Mouse (Mus musculus) cerebellum, adult 9-11 months (tissue): ENCODE results near the gene Fam83b.

Source experiments
- DNase-seq: peaks from one replicate; pipeline ENCODE4 v3.0.0; 2022

Fam83b gene

DNA sequence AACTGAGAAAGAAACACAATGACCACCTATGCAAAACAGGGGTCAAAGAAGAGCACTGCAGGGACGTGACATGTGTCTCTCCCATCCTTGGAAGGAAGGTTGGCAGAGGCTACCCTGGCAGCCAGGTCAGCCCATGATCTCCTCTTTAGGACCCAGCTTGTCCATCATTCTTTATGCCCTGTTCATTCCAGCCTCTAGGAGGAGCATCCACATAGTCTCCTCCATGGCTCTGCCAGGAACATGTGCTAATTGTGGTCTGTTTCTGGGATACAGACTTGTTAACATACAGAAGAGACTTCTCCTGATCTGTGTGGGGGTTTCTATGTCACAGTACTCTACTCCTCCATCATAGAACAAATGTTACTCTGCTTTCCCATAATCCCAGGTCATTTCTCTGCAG, 48.3 kb downstream of the Fam83b start:
- DNase-seq = no peak

DNA sequence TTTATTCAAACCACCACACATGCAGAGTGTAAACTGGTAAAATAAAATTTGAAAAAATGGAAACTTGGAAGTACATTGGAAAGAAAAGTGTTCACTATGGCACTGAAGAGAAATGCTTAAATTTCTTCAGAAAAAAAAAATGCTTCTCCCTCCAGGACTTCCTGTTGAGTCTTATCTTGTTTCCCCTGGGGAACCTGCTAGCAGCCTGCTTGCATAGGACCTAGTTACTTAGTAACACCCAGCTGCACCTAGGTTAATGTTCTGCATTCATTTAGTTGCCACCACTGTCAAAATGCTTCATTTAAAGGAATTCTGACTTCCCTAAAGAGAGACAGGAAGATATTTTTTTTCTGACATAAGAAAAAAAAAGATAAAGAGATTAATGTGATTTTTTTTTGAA, 61.3 kb downstream of the Fam83b start:
- no peak for DNase-seq

DNA sequence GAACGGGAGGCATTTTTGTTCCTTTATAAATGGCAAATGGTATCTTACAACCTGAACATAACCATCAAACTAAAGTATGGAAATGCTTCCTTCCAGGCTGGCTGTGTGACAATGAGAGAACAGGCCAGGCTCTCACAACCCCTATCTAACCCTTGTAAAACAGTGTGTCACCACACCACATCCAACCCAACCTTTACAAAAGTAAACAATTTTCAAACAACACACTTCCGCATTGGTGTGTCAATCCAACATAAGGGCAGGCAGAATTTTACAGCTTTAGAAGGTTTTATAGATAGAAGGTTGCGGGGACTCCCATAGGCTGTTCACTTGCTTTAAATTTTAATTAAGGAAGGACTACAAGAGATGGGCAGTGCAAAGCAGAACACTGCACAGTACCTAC, 77.2 kb downstream of the Fam83b start:
- DNase-seq = no peak

DNA sequence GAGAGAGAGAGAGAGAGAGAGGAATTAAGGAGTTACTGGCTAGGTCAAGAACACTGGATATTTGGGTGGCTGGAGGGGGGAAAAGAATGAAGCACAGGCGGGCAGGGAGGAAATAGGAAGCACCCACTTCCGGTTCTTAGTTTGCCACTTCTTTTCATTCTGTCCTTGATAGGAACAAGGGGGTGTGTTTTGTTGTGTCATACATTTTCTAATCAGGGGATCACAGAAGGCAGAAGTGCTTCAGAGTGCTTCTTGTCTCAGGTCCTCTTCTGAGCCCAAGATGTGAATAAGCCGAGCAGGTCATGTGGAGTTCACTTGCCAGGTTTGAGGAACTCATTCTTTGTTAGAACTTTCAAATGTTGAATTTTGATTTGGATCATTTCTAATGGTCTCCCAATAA, 86.8 kb downstream of the Fam83b start:
- DNase-seq = no peak

DNA sequence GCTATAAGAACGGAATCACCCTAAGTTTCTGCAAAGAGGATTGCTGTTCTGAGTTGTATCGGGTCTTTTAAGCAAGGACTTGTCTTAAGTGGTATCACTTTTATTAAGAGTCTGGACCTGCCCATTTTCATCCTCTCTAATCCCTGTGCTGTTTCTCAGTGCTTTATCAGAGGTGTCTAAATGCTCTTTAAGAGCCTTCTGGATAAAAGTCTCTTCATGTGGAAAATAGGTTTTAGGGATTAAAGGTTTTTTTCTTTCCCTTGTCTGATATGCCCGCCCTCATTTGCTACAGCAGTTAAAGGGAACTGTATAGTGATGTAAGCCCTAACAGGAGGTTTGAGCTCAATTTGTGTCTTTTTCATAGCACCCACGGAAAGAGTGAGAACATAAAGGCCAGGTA, 97.4 kb downstream of the Fam83b start:
- no peak for DNase-seq

DNA sequence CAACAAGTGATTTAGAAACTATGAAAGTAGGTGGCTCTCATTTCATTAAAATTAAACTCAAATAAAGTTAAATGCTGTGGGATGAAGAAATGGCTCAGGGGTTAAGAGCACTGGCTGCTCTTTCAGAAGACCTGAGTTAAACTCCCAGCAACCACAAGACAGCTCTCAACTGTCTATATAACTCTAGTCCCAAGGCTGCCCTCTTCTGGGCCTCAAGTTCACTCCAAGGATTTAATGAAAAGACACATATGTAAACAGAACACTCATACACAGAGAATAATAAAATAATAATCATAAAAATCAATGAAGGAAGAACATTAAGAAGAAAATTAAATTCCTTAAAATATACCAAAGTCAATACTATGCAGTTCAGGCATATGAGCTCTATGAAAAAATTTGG, 105.4 kb downstream of the Fam83b start:
- no peak for DNase-seq

DNA sequence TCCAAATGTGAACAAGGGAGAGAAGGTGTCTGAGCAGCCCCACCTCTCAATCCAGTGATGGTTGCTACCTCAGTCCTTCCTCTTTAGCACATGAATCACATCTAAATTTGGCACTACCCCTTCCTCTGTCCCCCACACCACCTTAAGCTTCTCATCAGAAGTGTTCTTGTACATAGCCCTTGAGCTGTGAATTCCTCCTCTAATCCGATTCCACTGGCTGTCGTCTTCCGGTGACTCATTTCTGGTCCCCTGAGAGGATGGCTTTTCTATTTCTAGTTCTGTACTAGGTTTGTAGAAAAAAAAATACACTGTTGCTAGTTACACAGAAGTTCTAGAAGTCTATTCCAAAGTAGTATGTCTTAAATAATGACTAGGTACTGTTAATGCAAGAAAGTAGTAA, 111.2 kb downstream of the Fam83b start:
- no peak for DNase-seq
